Mouse (Mus musculus) midbrain, embryonic 12.5 days (tissue): ENCODE data around the gene Epop. TPM values are rescaled to one million over a fixed set of nuclear protein-coding genes. Genes with fewer than 3 reads are reported as not detected.
A peak's percentile ranks its signal among the peaks of the same experiment; 100 is the strongest.

Experiments
- ATAC-seq: fragments of 200-750 bp; cut with Nextera tagmentation; 2 replicates; pipeline ENCODE4 v1.8.0; 2017; ENCODE audit warnings: low read depth, moderate TSS enrichment, moderate library complexity; ENCODE audit not compliant: low FRiP score
- H3K27ac ChIP-seq: fragments of 300-500 bp; sonication (generic); replicated peaks from 2 replicates; pipeline ENCODE4 v1.5.1; 2016; ENCODE audit warnings: mild to moderate bottlenecking
- H3K27me3 ChIP-seq: fragments of 300-500 bp; sonication (generic); 2 replicates; pipeline ENCODE4 v1.6.1; 2016; ENCODE audit warnings: mild to moderate bottlenecking
- H3K36me3 ChIP-seq: fragments of 300-500 bp; sonication (generic); 2 replicates; pipeline ENCODE4 v1.6.1; 2016
- H3K4me1 ChIP-seq: fragments of 300-500 bp; sonication (generic); 2 replicates; pipeline ENCODE4 v1.6.1; 2016
- H3K4me2 ChIP-seq: fragments of 300-500 bp; sonication (generic); replicated peaks from 2 replicates; pipeline ENCODE4 v1.6.1; 2016; ENCODE audit warnings: mild to moderate bottlenecking, moderate library complexity
- H3K4me3 ChIP-seq: fragments of 300-500 bp; sonication (generic); 2 replicates; pipeline ENCODE4 v1.5.1; 2016; ENCODE audit warnings: mild to moderate bottlenecking
- H3K9ac ChIP-seq: fragments of 300-500 bp; sonication (generic); replicated peaks from 2 replicates; pipeline ENCODE4 v1.6.1; 2016; ENCODE audit warnings: mild to moderate bottlenecking, moderate library complexity
- H3K9me3 ChIP-seq: fragments of 300-500 bp; sonication (generic); 2 replicates; pipeline ENCODE4 v1.6.1; 2016; ENCODE audit warnings: mild to moderate bottlenecking
- WGBS: fragments of 180-500 bp; shearing (Covaris S2); methylation state at CpG from one replicate; pipeline ENCODE4 v1.1.7; 2016; 5-methylcytosine and 5-hydroxymethylcytosine counted together
- polyA plus RNA-seq: library from polyadenylated mRNA; unstranded; fragments of >200 nt; fragmentation: Nextera tagmentation; extraction: Ambion mirVana; gene quantifications from 2 replicates; pipeline ENCODE4 v1.2.1, GENCODE M21; 2016

The Epop gene
- polyA plus RNA-seq, result 14.2 and 16.2 TPM in 2 replicates

DNA sequence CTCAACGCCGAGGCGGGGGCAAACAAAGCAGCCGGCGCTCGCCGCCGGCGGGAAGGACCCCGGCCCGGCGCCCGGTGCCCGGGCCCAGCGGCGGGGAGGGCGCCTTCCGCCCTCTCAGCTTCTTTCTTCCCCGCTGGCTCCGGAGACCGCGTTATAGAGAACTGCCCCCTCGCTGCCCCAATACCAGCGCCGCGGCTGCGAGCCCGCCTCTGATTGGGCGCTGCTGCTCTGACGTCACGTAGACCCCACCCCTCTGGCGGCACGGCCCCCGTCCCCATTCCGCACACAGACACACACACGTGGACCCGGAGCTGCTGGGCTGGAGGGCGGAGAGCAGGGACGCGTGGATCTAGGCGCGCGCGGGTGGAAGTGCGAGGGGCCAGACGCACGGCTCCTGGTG is at the start of gene Epop:
Gene Epop, minus strand, starts transcription at position 127 of the 400 bp plus-strand sequence.
- Histone ChIP-seq H3K4me1 (peaks cover 30% of the 10 kb centered on the region), H3K4me2 (peak within 1 kb of the TSS; percentile 79)

DNA sequence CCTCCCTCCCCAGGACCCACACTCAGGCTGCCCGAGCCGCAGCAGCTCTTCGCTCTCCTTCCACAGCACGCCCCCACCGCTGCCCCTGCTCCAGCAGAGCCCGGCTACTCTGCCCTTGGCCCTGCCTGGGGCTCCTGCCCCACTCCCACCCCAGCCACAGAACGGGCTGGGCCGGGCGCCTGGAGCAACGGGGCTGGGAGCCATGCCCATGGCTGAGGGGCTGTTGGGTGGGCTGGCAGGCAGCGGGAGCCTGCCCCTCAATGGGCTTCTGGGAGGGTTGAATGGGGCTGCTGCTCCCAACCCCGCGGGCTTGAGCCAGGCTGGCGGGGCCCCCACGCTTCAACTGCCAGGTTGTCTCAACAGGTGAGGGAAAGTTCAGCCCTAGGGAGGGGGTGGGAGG is 48.8 kb upstream of the Epop start:
- Histone ChIP-seq H3K4me2 (no peak overlapping the region), H3K36me3 (peaks cover 87% of the 10 kb centered on the region), H3K9ac (peak overlapping the region; percentile 34), H3K4me3 (no peak overlapping the region), H3K9me3 (no peaks in the 10 kb centered on the region), H3K27ac (no peak overlapping the region), H3K4me1 (peaks cover 28% of the 10 kb centered on the region), H3K27me3 (0 out of 2 replicates have a peak, but pooled peaks cover 3% of the 10 kb centered on the region)
- no peak for ATAC-seq
- WGBS, result 74% methylated on average over 12 of the region's 15 CpGs

More for the DNA sequence above, at the start of gene Epop:
- Histone ChIP-seq H3K4me3 (peak within 1 kb of the TSS; percentile 71), H3K27ac (peak within 1 kb of the TSS; percentile 21; the same call in 1 of the 2 replicates), H3K36me3 (no peaks in the 10 kb centered on the region), H3K9ac (peak within 1 kb of the TSS; percentile 72), H3K9me3 (no peaks in the 10 kb centered on the region), H3K27me3 (peaks cover 70% of the 10 kb centered on the region)
- under 1% methylated on average over 44 of the region's 47 CpGs for WGBS
- peak; percentile 87 for ATAC-seq

DNA sequence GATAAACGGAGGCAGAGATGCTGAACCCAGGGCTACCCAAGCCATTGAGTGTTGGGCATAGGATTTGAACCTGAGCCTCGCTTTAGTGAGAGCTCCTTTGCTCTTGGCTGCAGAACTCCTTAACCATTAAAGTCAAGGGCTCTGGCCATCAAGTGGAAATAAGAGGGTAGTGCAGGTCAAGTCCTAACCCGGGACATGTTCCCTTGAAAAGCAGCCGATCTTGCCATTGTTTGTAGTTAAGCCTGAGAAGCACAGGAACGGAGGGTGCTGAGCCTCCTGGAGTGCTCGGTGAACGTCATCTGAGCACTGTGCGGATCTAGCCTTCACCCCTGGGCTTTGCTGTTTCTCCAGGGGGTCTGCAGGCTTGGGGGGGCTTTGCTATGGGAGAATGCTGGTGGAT is 48.3 kb upstream of the Epop start:
- Histone ChIP-seq H3K27ac (peak overlapping the region; percentile 68; the same call in 1 of the 2 replicates), H3K36me3 (peaks cover 89% of the 10 kb centered on the region)

DNA sequence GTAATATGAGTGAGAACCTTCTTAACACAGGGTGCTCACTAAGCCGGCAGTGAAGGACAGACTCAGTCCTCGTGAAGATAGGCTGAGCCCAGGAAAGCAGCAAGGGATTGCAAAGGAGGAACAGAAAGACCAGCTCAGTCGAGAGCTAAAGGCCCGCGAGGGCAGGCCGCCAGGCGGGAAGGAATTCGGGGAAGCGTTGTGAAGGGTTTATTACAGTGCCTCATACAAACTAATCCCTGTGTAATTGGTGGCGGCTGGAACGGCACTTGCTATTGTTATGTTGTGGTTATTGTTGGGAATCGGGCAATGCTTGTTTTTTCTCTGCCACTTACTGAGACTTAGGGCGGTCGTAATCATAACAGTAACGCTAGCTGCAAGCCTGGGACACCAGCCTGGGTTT is 47.9 kb upstream of the Epop start:
- 0 out of 2 replicates have a peak, but pooled peaks cover 3% of the 10 kb centered on the region for H3K27me3 ChIP-seq
- no peak overlapping the region; the same call in 1 of the 2 replicates for H3K9ac ChIP-seq
- H3K4me1 ChIP-seq, result peaks cover 28% of the 10 kb centered on the region
- peak overlapping the region; percentile 68 for H3K27ac ChIP-seq
- no peak for ATAC-seq
- 25% methylated on average over 15 of the region's 15 CpGs for WGBS
- peaks cover 90% of the 10 kb centered on the region for H3K36me3 ChIP-seq
- no peaks in the 10 kb centered on the region for H3K9me3 ChIP-seq
- no peak overlapping the region for H3K4me2 ChIP-seq
- no peak overlapping the region for H3K4me3 ChIP-seq

More for the DNA sequence above, 48.3 kb upstream of the Epop start:
- Histone ChIP-seq H3K4me1 (peaks cover 28% of the 10 kb centered on the region), H3K27me3 (0 out of 2 replicates have a peak, but pooled peaks cover 3% of the 10 kb centered on the region), H3K9me3 (no peaks in the 10 kb centered on the region), H3K4me2 (no peak overlapping the region), H3K4me3 (no peak overlapping the region), H3K9ac (peak overlapping the region; percentile 34; the same call in 1 of the 2 replicates)
- ATAC-seq, result no peak
- 24% methylated on average over 8 of the region's 8 CpGs for WGBS

DNA sequence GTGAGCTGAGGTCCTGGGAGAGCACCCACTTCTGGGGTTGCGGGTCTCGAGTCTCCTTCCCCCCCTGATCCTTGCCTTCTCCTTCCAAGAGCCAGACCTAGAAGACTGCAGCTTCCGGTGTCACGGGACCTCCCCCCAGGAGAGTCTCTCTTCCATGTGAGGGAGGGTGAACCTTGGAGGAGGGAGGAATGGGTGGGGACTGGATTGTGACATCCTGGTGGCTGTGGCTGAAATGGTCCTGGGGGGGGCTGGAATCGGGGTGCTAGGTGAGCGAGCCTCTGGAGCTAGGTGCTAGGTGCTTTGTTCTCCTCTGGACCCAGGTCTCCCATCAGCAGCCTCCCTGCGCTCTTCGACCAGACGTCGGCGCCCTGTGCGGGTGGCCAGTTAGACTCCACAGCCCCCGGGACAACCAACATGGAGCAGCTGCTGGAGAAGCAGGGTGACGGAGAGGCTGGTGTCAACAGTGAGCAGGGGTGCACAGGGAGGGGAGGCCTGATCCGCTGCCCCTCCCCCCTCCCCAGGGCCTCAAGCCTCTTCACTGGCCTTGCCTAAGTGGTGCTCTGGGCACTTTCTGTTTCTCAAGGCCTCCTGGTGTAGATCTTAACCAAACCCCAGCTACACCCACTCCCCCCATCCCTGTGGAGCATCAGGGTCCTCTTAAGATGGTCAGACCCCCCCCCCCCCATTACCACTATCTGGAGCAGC is 46.7 kb upstream of the Epop start:
- Histone ChIP-seq H3K27ac (peak overlapping the region; percentile 68; the same call in 1 of the 2 replicates), H3K9ac (peak overlapping the region; percentile 39; the same call in 1 of the 2 replicates), H3K4me1 (peaks cover 28% of the 10 kb centered on the region), H3K9me3 (no peaks in the 10 kb centered on the region), H3K27me3 (0 out of 2 replicates have a peak, but pooled peaks cover 3% of the 10 kb centered on the region), H3K4me2 (no peak overlapping the region), H3K4me3 (no peak overlapping the region), H3K36me3 (peaks cover 90% of the 10 kb centered on the region)
- 84% methylated on average over 14 of the region's 15 CpGs for WGBS
- ATAC-seq, result no peak

DNA sequence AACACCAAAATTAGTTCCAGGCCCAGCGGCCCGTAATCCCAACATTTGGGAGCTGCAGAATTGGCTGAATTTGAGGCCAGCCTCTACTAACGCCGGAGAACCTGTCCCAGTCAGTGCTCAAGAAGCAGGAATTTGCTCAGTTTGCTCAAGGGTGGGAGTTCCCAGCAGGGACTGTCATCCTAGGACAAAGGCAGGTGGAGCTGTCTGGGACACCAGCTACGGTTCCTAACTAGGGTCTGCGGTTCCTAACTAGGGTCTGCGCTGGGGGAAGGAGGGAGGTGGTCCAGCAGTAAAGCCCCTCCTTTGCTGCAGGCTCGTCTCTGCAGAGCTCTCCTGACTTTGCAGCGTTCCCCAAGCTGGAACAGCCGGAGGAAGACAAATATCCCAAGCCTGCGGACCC is 43.6 kb upstream of the Epop start:
- Histone ChIP-seq H3K9me3 (no peaks in the 10 kb centered on the region), H3K4me3 (no peak overlapping the region), H3K4me2 (no peak overlapping the region), H3K36me3 (peaks cover 95% of the 10 kb centered on the region), H3K27ac (no peak overlapping the region), H3K9ac (no peak overlapping the region), H3K4me1 (peaks cover 47% of the 10 kb centered on the region), H3K27me3 (no peaks in the 10 kb centered on the region)
- ATAC-seq, result no peak
- WGBS, result 80% methylated on average over 11 of the region's 11 CpGs

DNA sequence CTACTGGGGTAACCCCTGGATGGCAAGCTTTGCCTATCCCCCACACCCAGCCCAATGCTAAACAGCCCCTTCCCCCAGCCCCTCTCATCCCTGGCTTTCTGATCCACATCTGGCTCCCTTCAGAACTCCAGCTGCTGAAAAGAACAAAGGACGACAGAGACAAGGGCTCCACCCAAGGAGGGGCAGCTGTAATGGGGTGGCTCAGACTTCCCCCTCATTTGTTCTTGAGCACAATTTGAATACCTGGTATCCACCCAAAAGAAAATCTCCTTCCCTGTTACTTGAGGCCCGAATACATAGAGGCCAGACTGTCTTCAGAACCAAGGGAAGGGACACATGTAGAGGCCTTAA is 41.6 kb upstream of the Epop start:
- Histone ChIP-seq H3K27ac (no peak overlapping the region), H3K4me3 (no peak overlapping the region), H3K9ac (no peak overlapping the region), H3K27me3 (no peaks in the 10 kb centered on the region), H3K36me3 (peaks cover 95% of the 10 kb centered on the region), H3K4me1 (peaks cover 28% of the 10 kb centered on the region), H3K9me3 (no peaks in the 10 kb centered on the region), H3K4me2 (no peak overlapping the region)
- no peak for ATAC-seq
- WGBS, result 34% methylated on average over 2 of the region's 2 CpGs

DNA sequence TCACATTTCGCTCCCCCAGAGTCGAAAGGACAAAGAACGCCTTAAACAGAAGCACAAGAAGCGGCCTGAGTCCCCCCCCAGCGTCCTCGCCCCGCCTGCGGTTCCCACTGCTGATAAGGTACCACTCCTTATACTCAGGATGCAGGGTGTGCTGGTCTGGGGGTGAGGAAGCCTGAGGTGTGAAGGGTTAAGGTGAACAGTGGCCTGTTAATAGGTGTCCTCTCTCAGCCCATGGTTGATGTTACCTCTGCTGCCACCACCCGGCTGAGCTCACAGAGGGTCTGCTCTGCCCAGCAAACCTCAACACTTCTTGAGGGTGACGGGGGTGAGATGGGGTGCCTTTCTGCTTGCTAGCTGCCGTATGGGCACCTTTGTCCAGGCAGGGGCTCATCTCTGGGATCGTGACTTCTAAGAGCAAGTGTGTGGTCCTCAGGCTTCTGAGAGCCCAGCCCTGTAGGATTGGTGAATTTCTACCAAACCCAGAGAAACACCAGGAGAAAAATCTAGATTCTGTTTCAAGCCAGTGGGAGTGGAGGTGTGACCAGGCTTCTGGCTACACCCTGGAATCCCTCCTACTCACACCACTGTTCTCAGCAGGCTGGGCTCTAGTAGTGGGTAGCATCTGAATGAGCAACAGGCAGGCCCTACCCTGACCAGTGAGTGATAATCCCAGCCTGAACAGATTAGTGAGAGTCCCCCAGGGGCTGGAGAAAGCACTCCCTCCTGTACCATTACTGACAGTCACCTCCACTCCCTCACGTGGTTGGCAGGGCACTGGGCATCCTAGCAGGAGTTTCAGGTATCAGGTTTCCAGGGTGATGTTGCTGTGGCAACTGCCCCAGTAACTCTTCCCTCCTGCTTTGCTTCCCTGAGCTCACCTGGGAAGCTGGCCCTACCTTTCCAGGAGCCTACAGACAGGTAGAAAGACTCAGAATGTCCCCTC is 41.0 kb upstream of the Epop start:
- Histone ChIP-seq H3K27ac (no peak overlapping the region), H3K27me3 (no peaks in the 10 kb centered on the region), H3K36me3 (peaks cover 95% of the 10 kb centered on the region), H3K9me3 (peaks cover 5% of the 10 kb centered on the region; the same call in 1 of the 2 replicates), H3K4me3 (no peak overlapping the region), H3K4me1 (peaks cover 23% of the 10 kb centered on the region), H3K9ac (no peak overlapping the region), H3K4me2 (no peak overlapping the region)
- ATAC-seq, result no peak
- WGBS, result 64% methylated on average over 13 of the region's 13 CpGs

DNA sequence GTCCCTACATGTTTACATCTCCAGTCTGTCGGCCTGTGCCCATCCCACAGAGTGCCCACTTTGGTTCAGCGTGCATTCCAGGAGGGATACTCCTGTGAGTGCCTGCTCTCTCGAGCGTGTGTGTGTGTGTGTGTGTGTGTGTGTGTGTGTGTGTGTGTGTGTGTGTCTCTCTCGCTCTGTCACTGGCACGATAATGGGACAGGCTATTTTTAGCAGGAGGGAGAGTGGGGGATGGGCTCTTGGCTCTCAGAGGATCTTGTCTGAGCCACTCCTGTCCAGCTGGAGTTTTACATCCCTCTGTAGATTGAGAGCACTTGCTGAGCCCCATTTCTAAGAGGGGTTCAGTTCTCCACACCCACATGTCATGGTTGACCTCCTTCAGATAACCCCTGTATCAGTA is 40.3 kb upstream of the Epop start:
- H3K4me3 ChIP-seq, result no peak overlapping the region
- peaks cover 91% of the 10 kb centered on the region for H3K36me3 ChIP-seq
- ATAC-seq, result no peak
- no peak overlapping the region for H3K9ac ChIP-seq
- no peak overlapping the region for H3K4me2 ChIP-seq
- no peaks in the 10 kb centered on the region for H3K27me3 ChIP-seq
- H3K9me3 ChIP-seq, result peaks cover 5% of the 10 kb centered on the region; the same call in 1 of the 2 replicates
- 30% methylated on average over 6 of the region's 6 CpGs for WGBS
- no peak overlapping the region for H3K27ac ChIP-seq
- H3K4me1 ChIP-seq, result peaks cover 29% of the 10 kb centered on the region

DNA sequence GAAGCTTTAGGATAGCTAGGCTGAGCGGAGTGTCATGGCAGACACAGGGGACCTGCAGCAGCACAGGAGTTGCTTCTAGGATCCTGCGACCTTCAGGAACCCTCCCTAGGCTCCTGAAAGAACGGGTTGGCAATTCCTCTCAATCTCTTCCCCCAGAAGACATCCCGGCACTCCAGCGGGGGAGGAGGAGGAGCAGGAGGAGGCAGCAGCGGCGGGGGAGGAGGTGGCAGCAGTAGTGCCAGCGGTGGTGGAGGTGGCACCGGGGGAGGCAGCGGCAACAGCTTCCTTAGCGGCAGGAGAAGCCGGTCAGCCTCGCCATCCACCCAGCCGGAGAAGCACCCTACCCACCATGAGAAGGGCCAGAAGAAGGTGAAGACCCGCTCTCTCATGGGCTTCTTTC is 39.8 kb upstream of the Epop start:
- ATAC-seq, result no peak
- Histone ChIP-seq H3K27ac (peak overlapping the region; percentile 21; the same call in 1 of the 2 replicates), H3K4me2 (no peak overlapping the region), H3K4me1 (peaks cover 35% of the 10 kb centered on the region), H3K27me3 (no peaks in the 10 kb centered on the region), H3K9ac (no peak overlapping the region), H3K36me3 (peaks cover 85% of the 10 kb centered on the region), H3K4me3 (no peak overlapping the region), H3K9me3 (peaks cover 5% of the 10 kb centered on the region; the same call in 1 of the 2 replicates)
- WGBS, result 59% methylated on average over 15 of the region's 15 CpGs

DNA sequence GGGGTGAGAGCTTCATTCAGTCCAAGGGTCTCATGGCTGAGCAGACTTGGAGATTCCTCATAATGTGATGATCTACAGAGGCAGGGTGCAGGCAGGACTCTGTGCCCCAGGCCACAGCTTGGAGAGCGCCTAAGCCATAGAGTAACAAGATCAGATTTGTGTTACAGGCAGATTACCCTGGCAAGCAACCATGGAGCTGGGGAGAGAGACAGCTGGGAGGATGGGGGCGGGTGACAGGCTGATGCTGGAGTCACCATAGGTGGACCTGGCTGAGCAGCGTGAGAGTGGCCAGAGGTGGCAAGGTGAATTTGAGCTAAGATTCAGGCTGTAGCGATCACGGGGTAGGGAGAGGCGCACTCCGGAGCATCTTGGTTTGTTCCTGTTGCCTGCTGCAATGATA is 38.7 kb upstream of the Epop start:
- Histone ChIP-seq H3K36me3 (peaks cover 74% of the 10 kb centered on the region), H3K9me3 (peaks cover 5% of the 10 kb centered on the region; the same call in 1 of the 2 replicates), H3K4me2 (no peak overlapping the region), H3K4me1 (peaks cover 40% of the 10 kb centered on the region), H3K27ac (no peak overlapping the region), H3K9ac (no peak overlapping the region), H3K4me3 (no peak overlapping the region), H3K27me3 (no peaks in the 10 kb centered on the region)
- no peak for ATAC-seq
- 91% methylated on average over 7 of the region's 7 CpGs for WGBS

DNA sequence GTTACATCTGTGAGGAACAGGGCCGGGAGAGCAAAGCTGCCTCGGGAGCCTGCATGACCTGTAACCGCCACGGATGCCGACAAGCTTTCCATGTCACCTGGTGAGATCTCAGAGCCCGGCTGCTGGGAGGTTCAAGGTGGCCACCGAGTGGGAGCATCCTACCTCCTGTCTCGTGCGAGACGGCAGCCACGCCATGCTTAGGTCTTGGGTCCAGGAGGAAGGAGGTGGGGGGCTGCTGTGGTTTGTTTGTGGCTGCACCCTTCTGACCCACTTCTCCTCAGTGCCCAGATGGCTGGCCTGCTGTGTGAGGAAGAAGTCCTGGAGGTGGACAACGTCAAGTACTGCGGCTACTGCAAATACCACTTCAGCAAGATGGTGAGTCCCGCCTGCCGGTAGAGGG is 37.3 kb upstream of the Epop start:
- Histone ChIP-seq H3K9me3 (peaks cover 5% of the 10 kb centered on the region; the same call in 1 of the 2 replicates), H3K4me3 (no peak overlapping the region), H3K36me3 (peaks cover 60% of the 10 kb centered on the region), H3K27me3 (peaks cover 9% of the 10 kb centered on the region), H3K27ac (no peak overlapping the region), H3K4me1 (peaks cover 50% of the 10 kb centered on the region), H3K4me2 (no peak overlapping the region), H3K9ac (no peak overlapping the region)
- 92% methylated on average over 15 of the region's 15 CpGs for WGBS
- no peak for ATAC-seq
